Comparison of ENCODE assay signal across 11 mouse cellular contexts in genomic region chr11:103074796-103075323, GRCm38 (mm10). TPM values are rescaled to one million over a fixed set of nuclear protein-coding genes. Genes with fewer than 3 reads are reported as not detected.
A peak's percentile ranks its signal among the peaks of the same experiment; 100 is the strongest.
DNase-seq lines count a peak whose midpoint lies in the region; ATAC-seq lines count a peak whose summit lies in the region.
"Had no signal": no experiment of that assay in that cellular context is flagged by ENCODE, and none has a peak within 500 bp of the region (broad histone marks: within the 10 kb centered on the region; RNA-seq: fewer than 3 reads in every experiment).

No protein-coding gene starts in this region.

- no peak for ATAC-seq in forebrain, embryonic 11.5 days (replicated peaks; ENCODE audit: low FRiP score)
- no peak for ATAC-seq in forebrain, embryonic 16.5 days
- no peak for ATAC-seq in intestine, embryonic 16.5 days
- no peak for ATAC-seq in intestine, embryonic 15.5 days
- ATAC-seq in embryonic facial prominence, embryonic 12.5 days (ENCODE audit: insufficient number of reproducible peaks, insufficient read depth, low FRiP score, low TSS enrichment) = no peak
- ATAC-seq in lung, embryonic 16.5 days (ENCODE audit: low read depth) = peak; percentile 64
- ATAC-seq in liver, embryonic 11.5 days (replicated peaks; ENCODE audit: low FRiP score) = no peak

- 26% methylated on average over 10 of the region's 10 CpGs for whole genome bisulfite sequencing in forebrain, embryonic 11.5 days
- WGBS in forebrain, embryonic 16.5 days = 23% methylated on average over 10 of the region's 10 CpGs
- WGBS in intestine, embryonic 16.5 days = 34% methylated on average over 10 of the region's 10 CpGs
- 27% methylated on average over 10 of the region's 10 CpGs for WGBS in intestine, embryonic 15.5 days
- 17% methylated on average over 10 of the region's 10 CpGs for WGBS in embryonic facial prominence, embryonic 12.5 days
- WGBS in lung, embryonic 16.5 days = 8% methylated on average over 10 of the region's 10 CpGs
- WGBS in liver, embryonic 11.5 days = 23% methylated on average over 10 of the region's 10 CpGs

- no peaks in the 10 kb centered on the region for H3K4me1 ChIP-seq in forebrain, embryonic 11.5 days (replicated peaks; ENCODE audit: control insufficient read depth, insufficient read depth, low read length)
- H3K4me1 ChIP-seq in forebrain, embryonic 16.5 days (replicated peaks; ENCODE audit: control insufficient read depth, insufficient read depth, low read length) = no peaks in the 10 kb centered on the region
- no peaks in the 10 kb centered on the region for H3K4me1 ChIP-seq in intestine, embryonic 16.5 days (ENCODE audit: control insufficient read depth, insufficient read depth, low read length)
- H3K4me1 ChIP-seq in intestine, embryonic 15.5 days (replicated peaks) = no peaks in the 10 kb centered on the region
- H3K4me1 ChIP-seq in embryonic facial prominence, embryonic 12.5 days = no peaks in the 10 kb centered on the region
- peaks cover 10% of the 10 kb centered on the region for H3K4me1 ChIP-seq in lung, embryonic 16.5 days (replicated peaks; ENCODE audit: control insufficient read depth, insufficient read depth, low read length)
- 0 out of 2 replicates have a peak, but pooled peaks cover 2% of the 10 kb centered on the region for H3K4me1 ChIP-seq in liver, embryonic 11.5 days (replicated peaks; ENCODE audit: control insufficient read depth, insufficient read depth, low read length)

- no peaks in the 10 kb centered on the region for H3K36me3 ChIP-seq in forebrain, embryonic 11.5 days (ENCODE audit: control insufficient read depth, insufficient read depth, low read length)
- H3K36me3 ChIP-seq in forebrain, embryonic 16.5 days (ENCODE audit: control insufficient read depth, insufficient read depth) = 0 out of 2 replicates have a peak, but pooled peaks cover 2% of the 10 kb centered on the region
- H3K36me3 ChIP-seq in intestine, embryonic 16.5 days (ENCODE audit: control insufficient read depth, insufficient read depth, low read length) = no peaks in the 10 kb centered on the region
- H3K36me3 ChIP-seq in intestine, embryonic 15.5 days = no peaks in the 10 kb centered on the region
- peaks cover 10% of the 10 kb centered on the region for H3K36me3 ChIP-seq in embryonic facial prominence, embryonic 12.5 days
- H3K36me3 ChIP-seq in lung, embryonic 16.5 days (ENCODE audit: control insufficient read depth, insufficient read depth, low read length) = no peaks in the 10 kb centered on the region
- H3K36me3 ChIP-seq in liver, embryonic 11.5 days (ENCODE audit: control insufficient read depth, insufficient read depth, low read length) = no peaks in the 10 kb centered on the region

- DNase-seq in forebrain, embryonic 11.5 days (ENCODE audit: low spot score) = peak; percentile 56
- no peak for DNase-seq in liver, embryonic 11.5 days (ENCODE audit: low spot score)
- DNase-seq in cerebellum, adult 9-10 months = no peak
- DNase-seq: kidney, postnatal 14 days; thymus, postnatal 14 days had no signal

- H3K9ac ChIP-seq in forebrain, embryonic 11.5 days (ENCODE audit: low read length) = no peak overlapping the region
- no peak overlapping the region for H3K9ac ChIP-seq in forebrain, embryonic 16.5 days (replicated peaks; ENCODE audit: low read depth, low read length)
- 0 out of 2 replicates have a peak overlapping the region, but pooled peaks have one; percentile 10 for H3K9ac ChIP-seq in intestine, embryonic 16.5 days (ENCODE audit: low read depth, low read length)
- H3K9ac ChIP-seq in intestine, embryonic 15.5 days = no peak overlapping the region
- 0 out of 2 replicates have a peak overlapping the region, but pooled peaks have one; percentile 17 for H3K9ac ChIP-seq in embryonic facial prominence, embryonic 12.5 days
- no peak overlapping the region for H3K9ac ChIP-seq in lung, embryonic 16.5 days (ENCODE audit: low read length)
- H3K9ac ChIP-seq in liver, embryonic 11.5 days (ENCODE audit: low read depth, low read length) = no peak overlapping the region

- H3K27me3 ChIP-seq in forebrain, embryonic 11.5 days (ENCODE audit: control insufficient read depth, insufficient read depth, low read length) = peaks cover 7% of the 10 kb centered on the region
- H3K27me3 ChIP-seq in forebrain, embryonic 16.5 days (replicated peaks; ENCODE audit: control insufficient read depth, insufficient read depth, low read length) = 0 out of 2 replicates have a peak, but pooled peaks cover under 1% of the 10 kb centered on the region
- H3K27me3 ChIP-seq in intestine, embryonic 16.5 days (replicated peaks; ENCODE audit: control insufficient read depth, insufficient read depth, low read length) = no peaks in the 10 kb centered on the region
- peaks cover 4% of the 10 kb centered on the region; the same call in 1 of the 2 replicates for H3K27me3 ChIP-seq in intestine, embryonic 15.5 days (replicated peaks)
- H3K27me3 ChIP-seq in embryonic facial prominence, embryonic 12.5 days = peaks cover 11% of the 10 kb centered on the region
- peaks cover under 1% of the 10 kb centered on the region; the same call in 1 of the 2 replicates for H3K27me3 ChIP-seq in lung, embryonic 16.5 days (ENCODE audit: control insufficient read depth, insufficient read depth, low read depth, low read length)
- H3K27me3 ChIP-seq in liver, embryonic 11.5 days (replicated peaks; ENCODE audit: control insufficient read depth, insufficient read depth, low read length) = peaks cover 6% of the 10 kb centered on the region

- H3K4me3 ChIP-seq in forebrain, embryonic 11.5 days (ENCODE audit: low read depth, low read length) = no peak overlapping the region
- no peak overlapping the region for H3K4me3 ChIP-seq in forebrain, embryonic 16.5 days (replicated peaks; ENCODE audit: low read length)
- no peak overlapping the region for H3K4me3 ChIP-seq in intestine, embryonic 16.5 days (ENCODE audit: low read length)
- H3K4me3 ChIP-seq in intestine, embryonic 15.5 days (replicated peaks) = no peak overlapping the region
- no peak overlapping the region for H3K4me3 ChIP-seq in embryonic facial prominence, embryonic 12.5 days
- no peak overlapping the region for H3K4me3 ChIP-seq in lung, embryonic 16.5 days (ENCODE audit: low read length)
- H3K4me3 ChIP-seq in liver, embryonic 11.5 days (ENCODE audit: low read depth, low read length) = no peak overlapping the region
- H3K4me3 ChIP-seq: myocyte had no signal

- H3K9me3 ChIP-seq in forebrain, embryonic 11.5 days (ENCODE audit: control insufficient read depth, low read length) = no peaks in the 10 kb centered on the region
- H3K9me3 ChIP-seq in forebrain, embryonic 16.5 days (ENCODE audit: control insufficient read depth, low read length) = no peaks in the 10 kb centered on the region
- no peaks in the 10 kb centered on the region for H3K9me3 ChIP-seq in intestine, embryonic 16.5 days (ENCODE audit: control insufficient read depth, low read length)
- no peaks in the 10 kb centered on the region for H3K9me3 ChIP-seq in intestine, embryonic 15.5 days
- H3K9me3 ChIP-seq in embryonic facial prominence, embryonic 12.5 days = no peaks in the 10 kb centered on the region
- no peaks in the 10 kb centered on the region for H3K9me3 ChIP-seq in lung, embryonic 16.5 days (ENCODE audit: control insufficient read depth, low read length)
- no peaks in the 10 kb centered on the region for H3K9me3 ChIP-seq in liver, embryonic 11.5 days (ENCODE audit: control insufficient read depth, low read length)

- no peak overlapping the region for H3K4me2 ChIP-seq in forebrain, embryonic 11.5 days (ENCODE audit: low read depth, low read length, severe bottlenecking)
- H3K4me2 ChIP-seq in forebrain, embryonic 16.5 days (ENCODE audit: low read length) = no peak overlapping the region
- no peak overlapping the region for H3K4me2 ChIP-seq in intestine, embryonic 16.5 days (ENCODE audit: low read depth, low read length)
- H3K4me2 ChIP-seq in intestine, embryonic 15.5 days (replicated peaks) = no peak overlapping the region
- H3K4me2 ChIP-seq in embryonic facial prominence, embryonic 12.5 days (replicated peaks) = no peak overlapping the region
- peak overlapping the region; percentile 13 for H3K4me2 ChIP-seq in lung, embryonic 16.5 days (ENCODE audit: low read depth, low read length)
- no peak overlapping the region for H3K4me2 ChIP-seq in liver, embryonic 11.5 days

- H3K27ac ChIP-seq in forebrain, embryonic 11.5 days (ENCODE audit: low read depth, low read length) = no peak overlapping the region
- no peak overlapping the region for H3K27ac ChIP-seq in forebrain, embryonic 16.5 days (ENCODE audit: low read length)
- no peak overlapping the region for H3K27ac ChIP-seq in intestine, embryonic 16.5 days (ENCODE audit: low read length)
- no peak overlapping the region for H3K27ac ChIP-seq in intestine, embryonic 15.5 days
- H3K27ac ChIP-seq in embryonic facial prominence, embryonic 12.5 days = no peak overlapping the region
- no peak overlapping the region for H3K27ac ChIP-seq in lung, embryonic 16.5 days (ENCODE audit: low read length)
- H3K27ac ChIP-seq in liver, embryonic 11.5 days (ENCODE audit: low read depth, low read length) = no peak overlapping the region

RNA-seq across cellular contexts. Expression of gene Plcd3, which starts 26.6 kb away (rescaled TPM):
- polyA plus RNA-seq in forebrain, embryonic 11.5 days (2014; fragmentation: Nextera tagmentation; extraction: Ambion mirVana) = 0.69 and 0.86 TPM in 2 replicates
- polyA plus RNA-seq in forebrain, embryonic 16.5 days (2015; fragmentation: Nextera tagmentation; extraction: Ambion mirVana) = 2.5 and 2.6 TPM in 2 replicates
- polyA plus RNA-seq in intestine, embryonic 16.5 days (2015; fragmentation: Nextera tagmentation; extraction: Ambion mirVana) = 2.1 and 2.3 TPM in 2 replicates
- polyA plus RNA-seq in intestine, embryonic 15.5 days (2015; fragmentation: Nextera tagmentation; extraction: Ambion mirVana) = 1.8 and 2.0 TPM in 2 replicates
- polyA plus RNA-seq in embryonic facial prominence, embryonic 12.5 days (2016; fragmentation: Nextera tagmentation; extraction: Ambion mirVana) = 3.9 and 4.2 TPM in 2 replicates
- polyA plus RNA-seq in lung, embryonic 16.5 days (2015; fragmentation: Nextera tagmentation; extraction: Ambion mirVana) = 3.1 and 3.3 TPM in 2 replicates
- polyA plus RNA-seq in liver, embryonic 11.5 days (2014; fragmentation: Nextera tagmentation; extraction: Ambion mirVana) = 1.1 and 1.3 TPM in 2 replicates

RNA-seq across cellular contexts. Expression of gene Acbd4, which starts 26.6 kb away (rescaled TPM):
- polyA plus RNA-seq in forebrain, embryonic 11.5 days (2014; fragmentation: Nextera tagmentation; extraction: Ambion mirVana) = 7.8 and 8.1 TPM in 2 replicates
- polyA plus RNA-seq in forebrain, embryonic 16.5 days (2015; fragmentation: Nextera tagmentation; extraction: Ambion mirVana) = 17.0 and 17.8 TPM in 2 replicates
- 30.4 and 32.5 TPM in 2 replicates for polyA plus RNA-seq in intestine, embryonic 16.5 days (2015; fragmentation: Nextera tagmentation; extraction: Ambion mirVana)
- 17.4 and 22.0 TPM in 2 replicates for polyA plus RNA-seq in intestine, embryonic 15.5 days (2015; fragmentation: Nextera tagmentation; extraction: Ambion mirVana)
- 9.7 and 11.2 TPM in 2 replicates for polyA plus RNA-seq in embryonic facial prominence, embryonic 12.5 days (2016; fragmentation: Nextera tagmentation; extraction: Ambion mirVana)
- 22.8 and 28.7 TPM in 2 replicates for polyA plus RNA-seq in lung, embryonic 16.5 days (2015; fragmentation: Nextera tagmentation; extraction: Ambion mirVana)
- 24.5 and 30.7 TPM in 2 replicates for polyA plus RNA-seq in liver, embryonic 11.5 days (2014; fragmentation: Nextera tagmentation; extraction: Ambion mirVana)

RNA-seq across cellular contexts. Expression of gene Hexim1, which starts 41.2 kb away (rescaled TPM):
- polyA plus RNA-seq in forebrain, embryonic 11.5 days (2014; fragmentation: Nextera tagmentation; extraction: Ambion mirVana) = 3.9 and 4.6 TPM in 2 replicates
- 3.5 and 4.1 TPM in 2 replicates for polyA plus RNA-seq in forebrain, embryonic 16.5 days (2015; fragmentation: Nextera tagmentation; extraction: Ambion mirVana)
- polyA plus RNA-seq in intestine, embryonic 16.5 days (2015; fragmentation: Nextera tagmentation; extraction: Ambion mirVana) = 4.2 and 4.6 TPM in 2 replicates
- polyA plus RNA-seq in intestine, embryonic 15.5 days (2015; fragmentation: Nextera tagmentation; extraction: Ambion mirVana) = 4.1 and 4.7 TPM in 2 replicates
- polyA plus RNA-seq in embryonic facial prominence, embryonic 12.5 days (2016; fragmentation: Nextera tagmentation; extraction: Ambion mirVana) = 4.0 and 4.2 TPM in 2 replicates
- 4.6 and 5.2 TPM in 2 replicates for polyA plus RNA-seq in lung, embryonic 16.5 days (2015; fragmentation: Nextera tagmentation; extraction: Ambion mirVana)
- polyA plus RNA-seq in liver, embryonic 11.5 days (2014; fragmentation: Nextera tagmentation; extraction: Ambion mirVana) = 4.6 and 6.1 TPM in 2 replicates

RNA-seq across cellular contexts. Expression of gene Dcakd, which starts 46.7 kb away (rescaled TPM):
- polyA plus RNA-seq in forebrain, embryonic 11.5 days (2014; fragmentation: Nextera tagmentation; extraction: Ambion mirVana) = 276 and 295 TPM in 2 replicates
- 162 and 166 TPM in 2 replicates for polyA plus RNA-seq in forebrain, embryonic 16.5 days (2015; fragmentation: Nextera tagmentation; extraction: Ambion mirVana)
- polyA plus RNA-seq in intestine, embryonic 16.5 days (2015; fragmentation: Nextera tagmentation; extraction: Ambion mirVana) = 91.5 and 92.7 TPM in 2 replicates
- polyA plus RNA-seq in intestine, embryonic 15.5 days (2015; fragmentation: Nextera tagmentation; extraction: Ambion mirVana) = 101 and 105 TPM in 2 replicates
- 170 and 174 TPM in 2 replicates for polyA plus RNA-seq in embryonic facial prominence, embryonic 12.5 days (2016; fragmentation: Nextera tagmentation; extraction: Ambion mirVana)
- 140 and 161 TPM in 2 replicates for polyA plus RNA-seq in lung, embryonic 16.5 days (2015; fragmentation: Nextera tagmentation; extraction: Ambion mirVana)
- 109 and 114 TPM in 2 replicates for polyA plus RNA-seq in liver, embryonic 11.5 days (2014; fragmentation: Nextera tagmentation; extraction: Ambion mirVana)

RNA-seq across cellular contexts. Expression of gene Nmt1, which starts 46.9 kb away (rescaled TPM):
- polyA plus RNA-seq in forebrain, embryonic 11.5 days (2014; fragmentation: Nextera tagmentation; extraction: Ambion mirVana) = 53.8 and 58.6 TPM in 2 replicates
- polyA plus RNA-seq in forebrain, embryonic 16.5 days (2015; fragmentation: Nextera tagmentation; extraction: Ambion mirVana) = 31.7 and 37.2 TPM in 2 replicates
- polyA plus RNA-seq in intestine, embryonic 16.5 days (2015; fragmentation: Nextera tagmentation; extraction: Ambion mirVana) = 55.9 and 59.6 TPM in 2 replicates
- 60.0 and 66.6 TPM in 2 replicates for polyA plus RNA-seq in intestine, embryonic 15.5 days (2015; fragmentation: Nextera tagmentation; extraction: Ambion mirVana)
- polyA plus RNA-seq in embryonic facial prominence, embryonic 12.5 days (2016; fragmentation: Nextera tagmentation; extraction: Ambion mirVana) = 45.7 and 50.8 TPM in 2 replicates
- polyA plus RNA-seq in lung, embryonic 16.5 days (2015; fragmentation: Nextera tagmentation; extraction: Ambion mirVana) = 63.4 and 64.7 TPM in 2 replicates
- 67.8 and 74.6 TPM in 2 replicates for polyA plus RNA-seq in liver, embryonic 11.5 days (2014; fragmentation: Nextera tagmentation; extraction: Ambion mirVana)

Comparison
In these comparisons a context has a peak if more than half of its experiments do, and no peak if none do; other contexts are left out.
1. H3K9ac ChIP-seq: peak in intestine, embryonic 16.5 days (single experiment) and embryonic facial prominence, embryonic 12.5 days (single experiment); none in forebrain, embryonic 11.5 days (single experiment), forebrain, embryonic 16.5 days (single experiment), intestine, embryonic 15.5 days (single experiment), lung, embryonic 16.5 days (single experiment) and liver, embryonic 11.5 days (single experiment).